Mouse (Mus musculus): ENCODE results near the gene Dop1b. TPM values are rescaled to one million over a fixed set of nuclear protein-coding genes. Genes with fewer than 3 reads are reported as not detected.

Dop1b gene
- polyA plus RNA-seq (2015; fragmentation: Illumina TruSeq; extraction: RNeasy Lipid Tissue Mini Kit (QIAGEN cat#74804); ENCODE audit: low read depth, low replicate concordance), result 52.4 TPM

GRCm38 (mm10) chr16:93711411-93712188 is at the start of gene Dop1b:
Gene Dop1b, plus strand, starts transcription at chr16:93711904.

GRCm38 (mm10) chr16:93682689-93683507 is 28.8 kb upstream of the Dop1b start, which contains the start of gene Cbr3:
Gene Cbr3, plus strand, starts transcription at chr16:93683215.

GRCm38 (mm10) chr16:93831627-93832395 is 120.1 kb downstream of the Dop1b start, which contains the start of gene Morc3:
Gene Morc3, plus strand, starts transcription at chr16:93832121.

Other genes with a start within 250 kb of the Dop1b start
- gene Setd4, start 107.8 kb upstream of the Dop1b start, polyA plus RNA-seq (2015; fragmentation: Illumina TruSeq; extraction: RNeasy Lipid Tissue Mini Kit (QIAGEN cat#74804); ENCODE audit: low read depth, low replicate concordance), result 11.5 TPM
- gene Cbr1, start 106.1 kb upstream of the Dop1b start, polyA plus RNA-seq (2015; fragmentation: Illumina TruSeq; extraction: RNeasy Lipid Tissue Mini Kit (QIAGEN cat#74804); ENCODE audit: low read depth, low replicate concordance), result 129 TPM
- 0.71 TPM for gene Gm5678, start 83.8 kb upstream of the Dop1b start, polyA plus RNA-seq (2015; fragmentation: Illumina TruSeq; extraction: RNeasy Lipid Tissue Mini Kit (QIAGEN cat#74804); ENCODE audit: low read depth, low replicate concordance)
- 22.1 TPM for gene Cbr3, start 28.7 kb upstream of the Dop1b start, polyA plus RNA-seq (2015; fragmentation: Illumina TruSeq; extraction: RNeasy Lipid Tissue Mini Kit (QIAGEN cat#74804); ENCODE audit: low read depth, low replicate concordance)
- gene Morc3, start 120.2 kb downstream of the Dop1b start, polyA plus RNA-seq (2015; fragmentation: Illumina TruSeq; extraction: RNeasy Lipid Tissue Mini Kit (QIAGEN cat#74804); ENCODE audit: low read depth, low replicate concordance), result 20.6 TPM
- 0.58 TPM for gene Chaf1b, start 172.0 kb downstream of the Dop1b start, polyA plus RNA-seq (2015; fragmentation: Illumina TruSeq; extraction: RNeasy Lipid Tissue Mini Kit (QIAGEN cat#74804); ENCODE audit: low read depth, low replicate concordance)